Mouse (Mus musculus): ENCODE results near the gene Slc17a9. TPM values are rescaled to one million over a fixed set of nuclear protein-coding genes. Genes with fewer than 3 reads are reported as not detected.

Slc17a9 gene
- total and polyA plus RNA-seq, 2 experiments from 2014 or later, result 0.55 TPM; not detected in 1

DNA sequence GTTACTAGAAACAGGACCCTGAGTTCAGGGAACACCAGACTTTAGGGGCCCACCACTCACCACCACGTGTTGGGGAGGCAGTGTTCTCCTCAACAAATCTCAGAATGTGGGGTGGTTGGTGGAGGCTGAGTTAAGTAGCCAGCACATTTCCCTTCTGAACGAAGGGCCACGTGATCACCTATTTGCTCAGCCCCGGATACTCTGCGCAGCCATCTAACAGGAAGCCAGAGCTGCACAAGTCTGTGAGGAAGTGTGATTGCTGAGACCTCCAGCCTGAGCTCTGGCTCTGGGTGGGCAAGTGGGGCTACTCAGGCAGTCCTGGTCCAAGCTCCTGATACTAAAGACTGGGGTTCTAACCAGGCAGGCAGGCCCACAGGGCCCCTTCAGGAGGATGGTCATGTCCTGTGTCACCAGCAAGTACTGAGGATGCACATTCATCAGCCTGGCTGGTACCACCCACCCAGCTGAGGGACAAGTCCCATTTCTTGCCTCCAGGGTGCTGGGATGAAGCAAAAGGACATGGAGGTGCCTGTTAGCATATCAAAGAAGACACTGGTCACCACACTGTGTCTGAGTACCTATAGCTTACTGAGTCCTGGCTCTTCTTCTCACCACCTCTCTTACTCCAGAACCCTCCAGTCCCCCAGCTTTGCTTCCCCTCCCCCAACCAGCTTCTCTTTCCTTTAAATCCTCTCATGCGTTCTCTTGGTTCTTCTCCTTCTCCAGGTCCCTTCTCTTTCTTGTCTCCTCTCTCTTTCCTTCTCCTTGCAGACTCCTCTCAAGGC lies 1.8 kb downstream of the Slc17a9 start:
- no peak for DNase-seq (ENCODE audit: low spot score)
- Histone ChIP-seq H3K27ac (ENCODE audit: low read depth, low read length) (no peak overlapping the region), H3K27me3 (ENCODE audit: insufficient read depth, low read length) (no peaks in the 10 kb centered on the region), H3K9ac (replicated peaks; ENCODE audit: low read length, poor library complexity, severe bottlenecking) (no peak overlapping the region), H3K4me1 (ENCODE audit: insufficient read depth, low read length) (0 out of 2 replicates have a peak, but pooled peaks cover 9% of the 10 kb centered on the region), H3K9me3 (ENCODE audit: low read length) (no peaks in the 10 kb centered on the region), H3K4me3 (ENCODE audit: low read depth, low read length) (no peak overlapping the region), H3K4me2 (ENCODE audit: low read depth, low read length, poor library complexity, severe bottlenecking) (no peak overlapping the region), H3K36me3 (ENCODE audit: insufficient read depth, low read length) (peaks cover 20% of the 10 kb centered on the region)
- no peak for TF ChIP-seq CTCF (IDR thresholded peaks at IDR 0.05)
- WGBS, result 68% methylated on average over 6 of the region's 6 CpGs
- ATAC-seq (ENCODE audit: low FRiP score), result no peak

DNA sequence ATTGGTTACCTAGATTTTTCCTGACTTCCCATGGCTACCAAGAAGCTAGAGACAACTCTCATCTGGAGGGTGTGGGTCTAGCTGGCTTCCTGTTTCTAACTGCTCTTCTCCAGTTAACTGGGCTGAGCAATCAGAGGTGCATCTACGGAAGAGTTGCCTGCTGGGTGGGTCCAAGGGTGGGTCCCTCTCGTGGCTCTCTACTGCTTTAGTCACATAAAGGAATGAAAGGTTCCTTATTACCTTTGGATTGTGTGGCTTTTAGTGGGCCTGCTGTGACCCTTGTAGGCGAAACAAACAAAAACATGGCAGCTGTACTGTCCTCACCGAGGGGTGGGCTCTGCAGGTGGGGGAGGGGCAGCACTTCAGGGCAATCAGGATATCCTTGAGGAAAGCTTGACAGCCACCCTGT lies 2.6 kb downstream of the Slc17a9 start:
- 66% methylated on average over 4 of the region's 4 CpGs for WGBS
- no peak for ATAC-seq (ENCODE audit: low FRiP score)
- H3K27ac ChIP-seq (ENCODE audit: low read depth, low read length), result no peak overlapping the region

DNA sequence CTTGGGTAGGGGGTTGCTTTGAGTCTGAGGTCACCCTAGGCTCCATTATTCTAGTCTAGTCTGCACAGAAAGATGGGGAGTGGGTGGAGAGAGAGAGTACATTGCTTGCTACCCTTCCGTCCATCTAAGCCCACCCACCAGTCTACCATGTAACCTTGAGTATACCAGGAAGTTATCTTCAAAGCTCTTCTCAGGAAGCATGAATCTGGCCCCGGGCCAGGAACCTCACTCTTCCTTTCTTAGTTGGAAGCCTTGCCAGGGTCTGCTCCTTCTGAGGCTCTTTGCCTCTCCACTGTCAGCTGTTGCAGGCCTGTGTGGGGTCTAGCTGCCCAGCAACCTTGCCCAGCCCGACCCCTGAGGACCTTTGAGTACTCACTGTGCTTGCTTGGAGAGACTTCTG lies 6.0 kb downstream of the Slc17a9 start:
- WGBS, result 71% methylated on average over 3 of the region's 3 CpGs
- no peak overlapping the region for H3K27ac ChIP-seq (ENCODE audit: low read depth, low read length)
- H3K9ac ChIP-seq (replicated peaks; ENCODE audit: low read length, poor library complexity, severe bottlenecking), result no peak overlapping the region
- no peak overlapping the region for H3K4me3 ChIP-seq (ENCODE audit: low read depth, low read length)
- no peak for DNase-seq (ENCODE audit: low spot score)
- no peak for TF ChIP-seq CTCF (IDR thresholded peaks at IDR 0.05)
- H3K36me3 ChIP-seq (ENCODE audit: insufficient read depth, low read length), result no peaks in the 10 kb centered on the region
- no peaks in the 10 kb centered on the region for H3K27me3 ChIP-seq (ENCODE audit: insufficient read depth, low read length)
- no peak overlapping the region for H3K4me2 ChIP-seq (ENCODE audit: low read depth, low read length, poor library complexity, severe bottlenecking)
- no peaks in the 10 kb centered on the region for H3K9me3 ChIP-seq (ENCODE audit: low read length)
- H3K4me1 ChIP-seq (ENCODE audit: insufficient read depth, low read length), result no peaks in the 10 kb centered on the region
- no peak for ATAC-seq (ENCODE audit: low FRiP score)

More for the DNA sequence above, 2.6 kb downstream of the Slc17a9 start:
- H3K4me3 ChIP-seq (ENCODE audit: low read depth, low read length), result no peak overlapping the region
- H3K27me3 ChIP-seq (ENCODE audit: insufficient read depth, low read length), result no peaks in the 10 kb centered on the region
- no peak overlapping the region for H3K4me2 ChIP-seq (ENCODE audit: low read depth, low read length, poor library complexity, severe bottlenecking)
- H3K36me3 ChIP-seq (ENCODE audit: insufficient read depth, low read length), result peaks cover 14% of the 10 kb centered on the region
- H3K4me1 ChIP-seq (ENCODE audit: insufficient read depth, low read length), result 0 out of 2 replicates have a peak, but pooled peaks cover 9% of the 10 kb centered on the region
- no peak overlapping the region for H3K9ac ChIP-seq (replicated peaks; ENCODE audit: low read length, poor library complexity, severe bottlenecking)
- no peak for TF ChIP-seq CTCF (IDR thresholded peaks at IDR 0.05)
- no peaks in the 10 kb centered on the region for H3K9me3 ChIP-seq (ENCODE audit: low read length)
- DNase-seq (ENCODE audit: low spot score), result no peak

DNA sequence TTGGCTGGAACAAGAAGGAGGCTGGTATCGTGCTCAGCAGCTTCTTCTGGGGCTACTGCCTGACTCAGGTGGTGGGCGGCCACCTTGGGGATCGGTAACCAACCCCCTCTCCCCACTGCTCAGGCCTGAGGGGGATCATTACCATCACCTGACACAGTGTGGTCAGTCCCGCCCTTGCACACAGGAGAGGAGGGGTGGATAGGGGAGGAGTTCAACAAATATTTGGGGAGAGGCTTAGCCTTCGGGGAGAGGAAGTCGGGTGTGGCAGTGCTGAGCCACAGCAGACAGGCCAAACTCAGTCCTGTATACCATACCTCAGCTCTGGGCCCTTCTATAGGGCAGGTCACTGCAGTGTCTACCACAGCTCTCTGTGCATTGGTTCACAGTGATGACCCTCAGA lies 6.9 kb downstream of the Slc17a9 start:
- Histone ChIP-seq H3K27me3 (ENCODE audit: insufficient read depth, low read length) (no peaks in the 10 kb centered on the region), H3K36me3 (ENCODE audit: insufficient read depth, low read length) (no peaks in the 10 kb centered on the region), H3K4me1 (ENCODE audit: insufficient read depth, low read length) (no peaks in the 10 kb centered on the region), H3K9me3 (ENCODE audit: low read length) (no peaks in the 10 kb centered on the region), H3K9ac (replicated peaks; ENCODE audit: low read length, poor library complexity, severe bottlenecking) (no peak overlapping the region), H3K27ac (ENCODE audit: low read depth, low read length) (no peak overlapping the region), H3K4me3 (ENCODE audit: low read depth, low read length) (no peak overlapping the region), H3K4me2 (ENCODE audit: low read depth, low read length, poor library complexity, severe bottlenecking) (no peak overlapping the region)
- TF ChIP-seq CTCF (IDR thresholded peaks at IDR 0.05), result no peak
- ATAC-seq (ENCODE audit: low FRiP score) (no peak), DNase-seq (ENCODE audit: low spot score) (no peak)
- WGBS, result 71% methylated on average over 6 of the region's 6 CpGs

DNA sequence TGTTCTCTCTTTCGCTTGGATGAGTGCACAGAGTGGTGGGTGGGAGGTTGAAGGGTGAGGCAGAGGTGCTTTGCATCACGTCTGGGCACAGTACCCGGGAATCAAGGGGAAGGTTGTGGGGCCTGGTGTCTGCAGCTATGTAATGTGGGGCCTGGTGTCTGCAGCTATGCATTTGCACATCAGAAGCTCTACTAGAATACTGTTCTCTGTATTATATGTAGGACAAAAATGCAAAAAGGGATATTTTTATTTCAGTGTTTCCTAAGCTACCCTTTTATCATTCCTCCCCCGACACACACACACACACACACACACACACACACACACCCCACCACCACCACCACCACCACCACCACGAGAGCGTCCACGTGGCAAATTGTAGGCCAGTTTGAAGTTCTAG lies 10.2 kb downstream of the Slc17a9 start:
- no peaks in the 10 kb centered on the region for H3K9me3 ChIP-seq (ENCODE audit: low read length)
- H3K27me3 ChIP-seq (ENCODE audit: insufficient read depth, low read length), result no peaks in the 10 kb centered on the region
- WGBS, result 74% methylated on average over 7 of the region's 7 CpGs
- no peak for TF ChIP-seq CTCF (IDR thresholded peaks at IDR 0.05)
- no peak overlapping the region for H3K27ac ChIP-seq (ENCODE audit: low read depth, low read length)
- H3K9ac ChIP-seq (replicated peaks; ENCODE audit: low read length, poor library complexity, severe bottlenecking), result no peak overlapping the region
- H3K4me3 ChIP-seq (ENCODE audit: low read depth, low read length), result no peak overlapping the region
- ATAC-seq (ENCODE audit: low FRiP score), result no peak
- H3K4me1 ChIP-seq (ENCODE audit: insufficient read depth, low read length), result no peaks in the 10 kb centered on the region
- H3K36me3 ChIP-seq (ENCODE audit: insufficient read depth, low read length), result no peaks in the 10 kb centered on the region
- DNase-seq (ENCODE audit: low spot score), result no peak
- no peak overlapping the region for H3K4me2 ChIP-seq (ENCODE audit: low read depth, low read length, poor library complexity, severe bottlenecking)

DNA sequence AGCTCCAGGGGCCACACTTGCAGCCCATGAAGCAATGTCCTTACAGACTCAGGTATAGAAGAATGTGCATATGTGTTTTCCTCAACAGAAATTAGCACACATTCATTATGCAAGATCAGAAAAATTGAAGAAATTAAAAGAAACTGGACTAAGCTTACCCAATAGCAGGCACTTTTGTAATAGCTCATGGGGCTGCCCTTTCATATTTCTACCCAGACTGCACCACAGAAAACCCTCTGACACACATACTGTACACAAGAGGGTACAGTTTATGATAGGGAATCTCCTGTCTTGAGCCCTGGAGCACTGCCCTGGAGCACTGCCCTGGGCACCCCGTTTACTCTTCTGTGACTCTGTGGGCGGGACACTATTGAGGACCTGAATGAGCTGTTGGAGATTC lies 12.9 kb downstream of the Slc17a9 start:
- no peak overlapping the region for H3K9ac ChIP-seq (replicated peaks; ENCODE audit: low read length, poor library complexity, severe bottlenecking)
- no peaks in the 10 kb centered on the region for H3K4me1 ChIP-seq (ENCODE audit: insufficient read depth, low read length)
- H3K9me3 ChIP-seq (ENCODE audit: low read length), result no peaks in the 10 kb centered on the region
- 68% methylated on average over 2 of the region's 2 CpGs for WGBS
- H3K27ac ChIP-seq (ENCODE audit: low read depth, low read length), result no peak overlapping the region
- no peak for ATAC-seq (ENCODE audit: low FRiP score)
- H3K4me2 ChIP-seq (ENCODE audit: low read depth, low read length, poor library complexity, severe bottlenecking), result no peak overlapping the region
- no peaks in the 10 kb centered on the region for H3K27me3 ChIP-seq (ENCODE audit: insufficient read depth, low read length)
- no peaks in the 10 kb centered on the region for H3K36me3 ChIP-seq (ENCODE audit: insufficient read depth, low read length)
- no peak for DNase-seq (ENCODE audit: low spot score)
- no peak overlapping the region for H3K4me3 ChIP-seq (ENCODE audit: low read depth, low read length)
- no peak for TF ChIP-seq CTCF (IDR thresholded peaks at IDR 0.05)

Data from midbrain, postnatal 0 days (tissue).